Mouse (Mus musculus): ENCODE measurements around the gene Ndufv3.
"Not testable (repeated sequence)": the region's sequence is repeated elsewhere in the genome, so short reads cannot be mapped to it uniquely, and the experiment has no call there.

Ndufv3 gene

GRCm38 (mm10) chr17:31511792-31512495 is 8.0 kb upstream of the Ndufv3 start:
- in situ Hi-C loops (cut with MboI, MseI): loop anchor here (10.0 kb wide), 1 partner anchor 523 kb away; the partner anchor contains the start of genes Hsf2bp and Rrp1b

DNA sequence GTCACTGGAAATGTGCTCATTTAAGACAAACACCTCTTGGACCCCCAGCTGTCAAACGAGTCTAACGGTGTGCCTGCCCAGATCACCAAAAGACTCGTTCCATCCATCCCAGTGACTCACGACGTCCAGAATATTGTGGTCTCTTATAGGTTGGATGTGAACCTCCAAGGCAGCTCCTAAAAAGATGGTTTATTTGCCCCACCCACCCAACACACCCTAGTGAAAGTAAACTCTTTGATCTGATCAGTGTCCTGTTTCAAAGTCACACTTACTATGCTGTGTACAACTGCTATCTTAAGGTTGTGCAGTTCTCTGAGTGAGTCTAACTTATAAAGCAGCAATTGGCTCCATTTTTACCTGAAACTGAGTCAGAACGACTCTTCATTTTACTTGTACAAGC is 7.3 kb upstream of the Ndufv3 start:
- in situ Hi-C loops (cut with MboI, MseI): loop anchor here (10.0 kb wide), 1 partner anchor 522 kb away; the partner anchor contains the start of genes Hsf2bp and Rrp1b

DNA sequence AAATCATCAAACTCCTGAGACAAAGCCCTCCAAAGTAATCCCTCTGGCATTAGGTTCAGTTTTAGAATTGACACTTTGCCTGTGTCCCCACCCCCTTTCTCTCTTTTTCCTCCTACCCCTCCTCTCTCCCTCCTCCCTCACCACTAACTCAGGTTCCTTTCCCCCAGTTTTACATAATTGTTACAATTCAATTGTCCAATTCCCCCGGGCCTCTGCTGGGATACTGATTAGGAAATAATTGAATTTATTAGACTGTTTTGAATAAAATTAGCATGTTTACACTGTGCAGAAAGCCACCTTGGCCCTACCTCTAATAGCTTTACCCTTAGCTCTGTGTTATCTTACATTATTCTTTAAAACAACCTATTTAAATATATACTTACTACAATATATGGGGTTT is 5.2 kb upstream of the Ndufv3 start:
- in situ Hi-C loops (cut with MboI, MseI): loop anchor here (5.0 to 10.0 kb wide), 3 partner anchors 48 to 520 kb away; partner anchors contain the start of genes Hsf2bp, Pknox1 and Rrp1b

- in situ Hi-C loops (cut with MboI, MseI): loop anchor here (5.0 to 10.0 kb wide), 3 partner anchors 43 to 515 kb away; partner anchors contain the start of genes Hsf2bp, Pknox1 and Rrp1b
Measured at GRCm38 (mm10) chr17:31519344-31519945, 470 bp upstream of the Ndufv3 start.

DNA sequence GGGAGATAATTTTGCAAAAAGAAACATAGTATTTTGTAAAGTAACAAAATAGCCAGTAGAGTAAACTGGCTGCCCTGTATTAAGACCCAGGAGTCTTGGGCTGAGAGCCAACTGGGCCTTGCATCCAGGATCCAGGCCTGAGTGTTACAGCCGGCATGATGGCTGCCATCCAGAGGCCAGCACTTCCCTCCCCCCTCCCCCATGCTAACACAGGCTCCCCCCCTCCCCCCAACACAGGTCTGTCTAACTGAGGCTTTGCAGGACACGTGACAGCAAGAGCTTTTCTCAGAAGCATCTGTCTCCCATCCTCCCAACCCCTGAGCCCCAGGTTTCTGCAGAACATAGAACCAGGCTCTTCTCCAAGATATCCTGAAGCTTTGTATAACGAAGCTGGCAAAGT is 980 bp downstream of the Ndufv3 start:
- in situ Hi-C loops (cut with MboI, MseI): no loop called here

DNA sequence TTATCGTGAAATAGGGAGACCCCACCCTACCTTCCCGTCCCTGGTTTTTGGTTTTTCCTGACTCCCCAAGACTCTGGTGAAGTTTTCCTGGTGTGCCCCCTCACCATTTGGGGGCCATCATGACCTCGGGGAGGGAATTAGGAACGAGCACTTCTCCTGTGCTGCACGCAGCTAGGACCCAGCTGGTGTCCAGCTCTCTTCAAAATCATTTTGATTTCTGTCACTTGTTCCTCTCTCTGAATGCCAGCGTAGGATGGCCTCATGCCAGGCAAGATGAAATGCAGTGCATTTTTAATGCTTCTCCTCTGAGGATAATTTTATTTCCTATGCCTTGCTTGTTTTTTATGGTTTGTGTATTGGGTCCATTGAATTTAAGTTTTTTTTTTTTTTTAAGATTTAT is 2.0 kb downstream of the Ndufv3 start:
- in situ Hi-C loops (cut with MboI, MseI): no loop called here

GRCm38 (mm10) chr17:31525114-31525513 is 5.2 kb downstream of the Ndufv3 start:
- in situ Hi-C loops (cut with MboI, MseI): no loop called here

GRCm38 (mm10) chr17:31525816-31526215 is 5.9 kb downstream of the Ndufv3 start:
- in situ Hi-C loops (cut with MboI, MseI): no loop called here

DNA sequence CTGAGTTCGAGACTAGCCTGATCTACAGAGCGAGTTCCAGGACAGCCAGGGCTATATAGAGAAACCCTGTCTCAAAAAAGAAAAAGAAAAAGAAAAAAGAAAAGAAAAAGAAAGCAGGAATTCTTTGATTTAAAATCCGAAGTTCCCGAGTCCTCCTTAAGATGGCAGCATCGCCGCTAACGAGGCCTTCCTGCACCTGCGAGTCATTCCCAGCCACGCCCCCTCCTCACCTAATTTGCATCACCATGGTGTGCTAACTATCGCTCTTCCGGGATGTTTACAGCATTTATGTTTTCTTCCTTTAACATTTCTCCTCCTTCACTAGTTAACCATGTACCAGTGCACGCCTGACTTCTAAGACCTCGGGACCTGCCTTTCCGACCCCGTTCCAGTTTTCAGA is 9.4 kb downstream of the Ndufv3 start:
- in situ Hi-C loops (cut with MboI, MseI): no loop called here

DNA sequence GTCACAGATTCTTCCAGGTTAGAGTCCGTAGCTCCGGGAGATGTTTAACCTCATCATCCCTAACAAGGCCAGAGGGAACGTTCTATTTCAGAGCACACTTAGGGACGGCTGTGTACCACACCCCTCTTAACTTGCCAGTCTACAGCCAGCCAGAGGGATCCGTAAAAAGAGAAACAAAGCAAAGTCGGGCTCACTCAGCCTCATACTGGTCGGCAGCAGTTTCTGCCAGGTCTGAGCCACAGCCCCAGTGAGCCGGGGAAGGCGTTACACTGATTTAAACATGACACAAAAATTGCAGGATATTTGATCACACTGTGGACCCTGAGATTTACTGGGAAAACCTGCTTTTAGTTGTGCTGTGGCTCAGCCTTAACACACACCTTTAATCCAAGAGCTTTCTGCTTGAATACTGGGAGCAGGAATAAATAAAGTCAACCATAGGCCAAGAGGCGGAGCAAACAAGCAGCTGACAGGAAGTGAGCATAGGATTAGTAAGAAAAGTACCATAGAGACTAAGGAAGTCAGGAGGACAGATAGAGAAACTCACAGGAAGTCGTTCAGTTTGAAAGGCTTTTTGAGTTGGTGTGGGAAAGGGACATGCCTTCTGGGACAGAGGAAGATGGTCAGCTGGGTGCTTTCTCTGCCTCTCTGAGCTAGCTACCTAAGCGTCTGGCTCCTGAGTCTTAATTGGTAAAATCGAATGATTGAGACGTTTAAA is 11.7 kb downstream of the Ndufv3 start:
- in situ Hi-C loops (cut with MboI, MseI): no loop called here

- in situ Hi-C loops (cut with MboI, MseI): not testable (repeated sequence)
Measured at GRCm38 (mm10) chr17:31532331-31532730, 12.4 kb downstream of the Ndufv3 start.

GRCm38 (mm10) chr17:31535358-31535757 is 15.4 kb downstream of the Ndufv3 start:
- in situ Hi-C loops (cut with MboI, MseI): loop anchor here (5.0 kb wide), 1 partner anchor 47 kb away; no protein-coding TSS in a partner anchor

- in situ Hi-C loops (cut with MboI, MseI): loop anchor here (5.0 kb wide), 1 partner anchor 46 kb away; no protein-coding TSS in a partner anchor
Measured at GRCm38 (mm10) chr17:31535871-31536629, 16.1 kb downstream of the Ndufv3 start.

DNA sequence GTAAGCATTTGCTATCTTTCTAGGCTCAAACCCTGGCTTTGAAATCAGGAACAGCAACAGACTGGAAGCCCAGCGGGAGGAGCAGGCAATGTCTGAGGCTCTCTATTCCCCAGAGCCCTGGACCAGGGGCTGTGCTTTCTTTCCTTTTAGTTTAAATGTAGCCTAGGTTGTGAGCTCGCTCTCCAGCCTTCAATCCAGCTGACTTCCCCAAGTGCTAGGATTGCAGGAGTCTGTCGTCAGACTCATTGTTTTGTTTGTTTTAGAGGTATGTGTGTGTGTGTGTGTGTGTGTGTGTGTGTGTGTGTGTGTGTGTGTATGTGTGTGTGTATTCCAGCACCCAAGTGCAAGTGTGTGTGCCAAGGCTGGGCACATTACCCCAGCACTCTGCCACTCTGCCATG is 20.2 kb downstream of the Ndufv3 start:
- in situ Hi-C loops (cut with MboI, MseI): no loop called here

GRCm38 (mm10) chr17:31540809-31541459 is 21.0 kb downstream of the Ndufv3 start:
- in situ Hi-C loops (cut with MboI, MseI): no loop called here

DNA sequence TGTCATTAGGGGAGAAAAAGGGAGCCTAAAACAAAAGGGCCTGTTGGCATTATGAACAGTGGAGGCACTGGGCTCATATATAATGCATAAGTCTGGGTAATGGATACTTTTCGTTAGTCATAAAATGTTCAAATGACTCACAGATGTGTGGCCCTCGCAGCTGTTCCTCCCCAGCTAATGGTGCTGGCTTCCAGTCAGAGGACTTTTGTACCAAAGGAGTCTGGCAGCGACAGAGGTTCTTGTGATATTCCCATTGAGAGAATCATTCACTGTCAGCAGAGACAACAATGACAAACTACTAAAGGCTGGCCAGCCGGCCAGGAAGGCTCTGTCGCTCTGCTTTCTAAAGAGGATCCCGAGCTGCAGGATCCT is 21.5 kb downstream of the Ndufv3 start:
- in situ Hi-C loops (cut with MboI, MseI): no loop called here

DNA sequence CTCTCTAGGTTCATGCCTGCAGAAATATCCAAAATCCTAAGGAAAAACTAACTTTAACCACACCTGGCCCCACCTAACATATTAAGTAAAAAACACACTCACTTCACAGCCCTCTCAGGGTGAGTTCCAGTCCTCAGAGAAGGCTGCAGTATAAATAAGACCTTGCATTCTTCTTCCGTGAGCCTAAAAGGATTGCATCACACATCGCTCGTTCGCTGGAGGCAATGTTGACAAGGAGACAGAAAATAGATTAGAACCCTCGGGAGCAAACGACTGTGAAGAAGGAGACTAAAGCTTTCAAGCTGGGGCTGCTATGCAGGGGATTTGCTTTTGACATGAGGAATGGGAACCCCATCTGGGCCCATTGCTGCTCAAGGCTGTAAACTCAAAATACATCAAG is 23.7 kb downstream of the Ndufv3 start:
- in situ Hi-C loops (cut with MboI, MseI): no loop called here

DNA sequence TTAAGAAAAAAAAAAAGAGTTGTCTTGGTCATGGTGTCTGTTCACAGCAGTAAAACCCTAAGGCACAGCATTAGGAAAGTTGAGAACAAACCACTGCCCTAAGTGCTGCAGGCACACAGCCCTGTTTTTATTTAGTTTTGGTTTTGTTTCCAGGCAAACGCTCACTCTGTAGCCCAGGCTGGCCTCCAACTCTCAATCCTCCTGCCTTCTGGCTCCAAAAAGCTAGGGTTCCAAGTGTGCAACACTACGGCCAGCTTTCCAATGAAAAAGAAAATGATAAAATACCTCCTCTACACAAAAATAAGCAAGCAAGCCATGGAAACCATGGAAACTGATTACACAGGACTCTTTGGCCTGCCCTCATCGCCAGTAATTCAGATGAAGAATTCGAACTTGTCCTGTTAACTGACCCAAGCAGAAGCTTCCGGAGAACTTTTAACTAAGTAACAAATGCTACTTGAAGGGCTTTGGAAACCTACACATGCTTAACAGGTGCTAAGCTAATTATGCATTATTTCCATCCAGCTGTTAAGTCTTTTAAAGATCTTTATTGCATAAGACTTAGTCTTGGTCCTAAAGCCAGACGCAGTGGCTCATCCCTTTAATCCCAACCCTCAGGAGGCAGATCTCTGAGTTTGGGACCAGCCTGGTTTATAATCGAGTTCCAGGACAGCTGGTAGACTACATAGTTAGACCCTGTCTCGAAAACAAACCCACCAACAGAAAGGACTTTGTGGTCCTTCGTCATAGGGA is 26.7 kb downstream of the Ndufv3 start:
- in situ Hi-C loops (cut with MboI, MseI): no loop called here

DNA sequence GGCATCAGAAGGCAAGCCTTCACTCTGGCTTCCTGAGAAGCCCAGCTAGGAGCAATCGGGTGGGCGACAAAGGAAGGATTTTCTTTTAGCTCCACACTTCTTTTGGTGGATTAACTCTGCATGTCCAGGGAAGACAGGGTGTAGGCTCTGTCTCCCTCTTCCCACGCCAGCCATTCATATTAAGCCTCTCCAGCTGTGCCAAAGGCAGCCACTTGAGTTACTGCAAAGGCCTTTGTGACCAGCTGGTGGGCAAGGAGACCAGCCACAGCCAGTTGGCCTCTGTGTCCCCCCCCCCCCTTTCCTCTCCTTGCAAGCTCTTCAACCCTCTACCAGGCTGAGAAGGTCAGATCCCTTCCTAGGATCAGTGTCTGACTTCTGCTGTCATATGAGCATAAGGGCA is 28.1 kb downstream of the Ndufv3 start:
- in situ Hi-C loops (cut with MboI, MseI): no loop called here

DNA sequence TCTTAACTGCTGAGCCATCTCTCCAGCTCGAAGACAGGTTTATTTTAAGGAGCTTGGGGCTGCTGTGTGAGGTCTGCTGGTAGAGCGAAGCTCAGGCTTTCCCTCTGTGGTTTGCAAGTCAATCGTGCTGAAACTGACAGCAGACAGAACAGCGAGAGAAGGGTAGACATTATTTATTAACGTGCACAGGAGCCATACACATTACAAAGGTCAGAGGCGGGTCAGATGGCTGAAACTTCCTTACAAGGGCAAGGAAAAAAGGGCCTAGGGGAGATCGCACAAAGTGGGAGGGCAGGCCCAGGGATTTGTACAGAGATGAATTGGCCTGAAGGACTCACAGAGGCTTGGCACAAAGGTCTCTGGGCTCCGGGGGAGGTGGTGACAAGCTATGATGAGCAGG is 29.5 kb downstream of the Ndufv3 start:
- in situ Hi-C loops (cut with MboI, MseI): no loop called here

Measured in regulatory T cell (primary cell).